Mouse (Mus musculus): Measurements from ENCODE around the gene Vangl2.

Vangl2 gene

DNA sequence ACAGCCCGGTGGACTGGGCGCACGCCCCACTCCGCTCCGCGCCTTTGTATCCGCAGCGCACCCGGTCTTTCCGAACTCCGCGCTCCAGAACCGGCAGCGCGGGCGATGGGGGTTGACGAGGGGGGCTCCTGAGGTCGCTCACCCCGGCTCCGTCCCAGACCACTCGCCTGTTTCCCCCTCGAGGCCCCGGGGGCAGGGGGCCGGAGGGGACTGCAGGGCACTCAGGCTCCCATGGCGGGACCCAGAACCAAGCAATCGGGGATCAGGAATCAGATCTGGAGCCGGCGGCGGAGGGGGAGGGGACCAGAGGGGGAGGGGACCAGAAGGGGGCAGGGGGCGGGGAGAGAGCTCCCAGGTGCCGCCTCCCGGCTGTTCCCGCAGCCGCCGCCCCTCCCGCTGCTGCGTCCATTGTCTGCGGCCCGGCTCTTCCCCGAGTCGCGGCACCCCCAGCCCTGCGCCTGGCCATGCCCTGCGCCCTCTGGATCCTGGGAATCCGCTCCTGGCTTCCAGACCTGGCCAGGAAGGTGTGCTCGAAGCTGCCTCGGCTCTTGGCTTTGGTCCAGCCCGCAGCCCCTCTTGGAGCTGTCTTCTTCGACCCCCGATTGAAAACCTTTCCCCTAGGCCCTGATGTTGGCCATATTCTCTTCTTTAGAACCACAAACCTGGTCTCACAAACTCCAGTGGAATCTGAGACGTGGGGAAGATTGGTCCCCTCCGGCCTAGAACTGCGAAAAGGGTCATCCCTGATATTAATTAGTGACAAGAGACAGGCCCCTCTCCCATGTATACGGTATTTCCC lies 1.0 kb downstream of the Vangl2 start:
- DNase-seq, result peak; percentile 88

DNA sequence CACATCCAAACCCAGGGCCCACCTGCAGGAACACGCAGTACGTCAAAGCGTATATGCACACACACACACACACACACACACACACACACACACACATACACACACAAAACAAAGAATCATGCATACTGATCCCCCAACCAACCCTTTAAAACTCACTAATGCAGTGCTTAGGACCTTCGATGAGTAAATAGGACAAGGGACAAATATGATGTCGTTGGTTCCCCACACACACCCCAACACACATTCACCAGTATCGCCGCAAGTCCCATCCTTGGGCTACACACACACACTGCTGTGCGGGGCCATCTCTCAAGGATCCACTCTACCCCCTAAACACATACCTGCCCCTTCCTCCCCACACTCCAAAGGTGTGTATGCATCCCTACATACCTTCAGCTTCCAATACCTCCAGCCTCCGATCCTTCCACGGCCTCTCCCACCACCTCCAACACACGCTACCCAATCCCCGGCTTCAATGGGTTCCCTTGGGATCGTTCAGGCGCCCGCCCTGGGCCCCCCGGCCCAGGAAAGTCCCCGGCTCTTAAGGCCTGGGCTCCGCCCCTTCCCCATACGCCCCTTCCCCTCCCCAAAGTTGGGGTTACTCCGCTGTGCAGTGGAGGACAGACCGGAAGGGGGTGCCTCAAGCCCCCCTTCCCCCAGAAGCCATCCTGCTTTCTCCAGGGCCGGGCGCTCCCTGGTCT lies 1.9 kb downstream of the Vangl2 start:
- DNase-seq, result peak; percentile 40

GRCm38 (mm10) chr1:172025201-172025904 lies 2.9 kb downstream of the Vangl2 start:
- DNase-seq, result peak; percentile 45

DNA sequence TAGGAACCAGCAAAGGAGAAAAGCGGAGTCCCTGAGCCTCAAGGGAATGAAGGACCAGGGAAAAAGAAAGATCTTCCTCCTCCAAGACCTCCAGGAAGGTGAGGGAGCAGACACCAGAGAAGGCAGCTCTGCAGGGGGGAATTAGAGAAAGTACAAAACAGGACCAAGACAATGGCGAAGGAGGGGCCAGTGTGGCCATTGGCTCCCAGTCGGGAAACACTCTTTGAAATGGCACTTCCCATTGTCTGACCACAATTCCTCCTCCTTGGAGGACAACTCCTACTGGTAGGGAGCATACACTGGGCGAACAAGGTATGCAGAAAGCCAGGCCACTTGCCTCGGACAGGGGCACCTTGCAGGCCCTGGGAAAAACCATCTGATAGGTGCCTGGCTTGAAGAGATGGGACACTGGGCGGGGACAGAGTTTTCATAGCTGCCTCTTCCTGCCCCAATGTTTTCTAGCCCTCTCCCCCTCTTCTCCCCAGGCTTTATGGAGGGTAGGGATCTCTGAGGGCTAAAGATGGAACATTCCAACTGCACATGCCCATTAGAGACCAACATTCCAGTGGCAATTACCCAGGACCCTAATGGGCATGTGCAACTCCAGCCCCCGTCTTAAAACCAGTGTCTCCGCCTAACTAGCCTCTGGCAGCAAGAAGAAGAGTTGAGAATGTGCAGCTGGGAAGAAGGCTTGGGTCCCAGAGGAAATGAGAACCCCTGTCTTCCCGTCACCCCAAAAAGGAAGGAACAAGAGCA lies 3.9 kb downstream of the Vangl2 start:
- no peak for DNase-seq

GRCm38 (mm10) chr1:172019863-172020521 lies 8.3 kb downstream of the Vangl2 start:
- no peak for DNase-seq

GRCm38 (mm10) chr1:172019339-172019738 lies 8.9 kb downstream of the Vangl2 start:
- DNase-seq, result no peak

DNA sequence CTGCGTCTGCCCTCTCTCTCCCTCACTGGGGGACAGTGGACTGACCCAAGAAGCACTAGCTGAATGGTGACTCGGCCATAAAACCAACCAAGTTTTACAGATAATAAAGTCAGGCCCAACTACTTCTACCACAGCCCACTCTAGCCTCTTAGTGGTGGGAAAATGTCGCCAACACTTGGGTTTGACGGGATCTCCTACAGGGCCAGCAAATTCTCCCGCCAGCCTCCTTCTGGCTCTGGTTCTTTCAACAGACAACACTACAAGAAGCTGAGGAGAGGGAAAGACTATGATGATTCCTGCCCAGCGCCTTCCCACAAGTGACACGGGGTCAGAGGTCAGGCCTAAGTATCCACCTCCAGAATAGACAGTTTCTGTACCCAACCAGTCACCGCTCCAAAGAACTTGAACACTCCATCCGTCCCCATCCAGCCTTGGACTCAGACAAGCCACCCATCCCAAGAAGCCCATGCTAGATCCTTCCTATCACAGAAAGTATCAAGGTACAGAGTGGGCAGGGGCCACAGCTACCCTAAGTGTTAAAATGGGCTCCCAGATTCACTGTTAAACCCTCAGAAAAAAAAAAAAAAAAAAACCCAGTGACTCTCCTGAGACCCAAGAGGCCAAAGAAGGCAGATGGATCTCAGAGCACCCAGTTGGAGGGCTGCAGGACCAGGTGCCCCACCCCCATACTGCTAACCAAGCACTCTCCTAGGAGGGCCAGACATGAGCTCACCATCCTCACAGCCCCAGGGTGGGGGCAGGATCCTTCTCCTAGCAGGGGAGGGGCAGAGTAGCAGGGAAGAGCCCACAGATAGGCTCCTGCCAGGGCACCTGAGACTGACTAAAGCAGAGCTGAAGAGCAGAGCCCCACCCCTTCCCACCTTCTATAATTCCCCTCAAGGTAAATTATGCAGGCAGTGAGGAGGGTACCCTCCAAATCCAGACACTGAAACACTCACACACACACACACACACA lies 9.6 kb downstream of the Vangl2 start:
- no peak for DNase-seq

DNA sequence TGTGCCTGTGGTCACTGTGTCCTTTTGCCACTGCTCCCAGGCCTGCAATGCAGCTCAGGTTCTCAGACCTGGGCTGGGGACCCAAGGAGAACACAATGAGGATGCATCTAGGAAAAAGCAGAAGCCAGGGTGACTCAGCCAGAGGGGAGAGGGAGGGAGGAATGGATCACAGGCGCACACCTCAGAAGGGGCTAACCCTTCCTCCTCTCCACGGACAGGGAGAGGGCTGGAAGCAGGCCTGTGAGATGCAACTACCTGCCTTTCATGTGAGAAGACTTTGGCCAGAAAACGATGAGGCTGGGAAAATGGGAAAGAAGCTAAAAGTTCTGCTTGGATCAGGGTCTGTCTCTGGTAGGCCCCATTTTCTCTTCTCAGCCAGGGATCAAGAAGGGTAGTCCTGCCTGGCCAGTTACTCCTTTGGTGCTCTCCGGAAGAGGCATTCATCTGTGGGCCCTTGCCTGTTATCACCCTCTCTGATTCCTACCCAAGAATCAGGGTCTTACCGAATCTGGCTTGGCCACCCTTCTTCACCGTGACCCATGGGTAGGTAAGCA lies 10.7 kb downstream of the Vangl2 start:
- no peak for DNase-seq

DNA sequence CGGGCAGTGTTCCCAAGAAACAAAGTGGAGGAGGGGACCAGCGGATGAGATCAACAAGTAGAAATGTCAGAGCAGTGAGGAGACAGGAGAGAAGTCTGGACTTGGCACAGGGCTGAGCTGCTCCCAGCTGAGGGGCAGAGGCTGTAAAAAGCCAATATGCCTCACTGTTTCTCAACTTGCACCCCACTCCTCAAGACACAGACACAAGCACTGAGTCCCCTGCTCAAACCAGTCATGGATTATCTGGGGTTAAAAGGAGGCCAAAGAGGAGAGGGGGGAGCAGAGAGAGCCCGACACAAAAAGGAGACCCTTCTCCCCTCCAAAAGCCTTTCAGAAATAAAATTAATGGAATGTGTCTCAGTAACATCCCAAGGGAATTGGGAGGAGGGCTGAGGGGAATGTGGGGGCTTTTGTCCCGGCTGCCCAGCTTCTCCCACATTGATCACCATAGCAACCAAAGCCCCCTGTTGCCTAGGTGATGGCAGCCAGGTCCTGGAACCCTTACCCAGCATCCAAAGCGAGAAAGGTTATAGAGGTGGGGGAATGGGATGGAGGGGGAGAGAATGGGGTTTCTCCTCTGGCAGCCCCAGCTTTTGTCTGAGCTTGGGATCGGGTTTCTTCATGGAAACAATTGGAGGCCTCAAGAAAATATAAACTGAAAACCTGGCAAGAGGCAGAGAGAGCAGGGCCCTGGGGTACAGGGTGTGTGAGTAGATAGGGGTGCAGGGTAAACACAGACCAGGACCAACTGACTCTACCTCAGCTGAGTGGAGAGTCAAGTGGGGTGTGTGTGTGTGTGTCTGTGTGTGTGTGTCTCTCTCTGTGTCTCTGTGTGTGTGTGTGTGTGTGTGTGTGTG lies 11.4 kb downstream of the Vangl2 start:
- no peak for DNase-seq

DNA sequence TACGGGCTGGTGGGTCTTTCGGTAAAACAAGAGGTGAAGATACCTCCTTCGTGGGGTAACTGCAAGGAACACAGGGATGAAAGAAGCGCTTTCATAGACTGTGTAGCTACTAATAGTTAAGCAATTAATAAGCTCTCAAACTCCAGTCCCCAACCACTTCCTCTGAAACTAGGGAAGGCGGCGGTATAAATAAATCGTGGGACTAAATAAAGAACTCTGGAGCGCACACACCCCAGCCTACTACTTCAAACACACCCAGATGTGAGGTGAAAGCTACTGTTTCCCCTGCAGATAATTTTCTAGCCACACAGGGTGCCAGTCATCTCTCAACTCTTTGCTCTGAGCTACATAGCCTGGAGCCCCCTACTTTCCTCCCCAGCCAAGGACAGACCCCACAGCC lies 12.2 kb downstream of the Vangl2 start:
- DNase-seq, result no peak

- DNase-seq, result no peak
Measured at GRCm38 (mm10) chr1:172015312-172015939, 12.8 kb downstream of the Vangl2 start.

- no peak for DNase-seq
Measured at GRCm38 (mm10) chr1:172014771-172015170, 13.5 kb downstream of the Vangl2 start.

- DNase-seq, result peak; percentile 72
Measured at GRCm38 (mm10) chr1:172012030-172012429, 16.2 kb downstream of the Vangl2 start.

DNA sequence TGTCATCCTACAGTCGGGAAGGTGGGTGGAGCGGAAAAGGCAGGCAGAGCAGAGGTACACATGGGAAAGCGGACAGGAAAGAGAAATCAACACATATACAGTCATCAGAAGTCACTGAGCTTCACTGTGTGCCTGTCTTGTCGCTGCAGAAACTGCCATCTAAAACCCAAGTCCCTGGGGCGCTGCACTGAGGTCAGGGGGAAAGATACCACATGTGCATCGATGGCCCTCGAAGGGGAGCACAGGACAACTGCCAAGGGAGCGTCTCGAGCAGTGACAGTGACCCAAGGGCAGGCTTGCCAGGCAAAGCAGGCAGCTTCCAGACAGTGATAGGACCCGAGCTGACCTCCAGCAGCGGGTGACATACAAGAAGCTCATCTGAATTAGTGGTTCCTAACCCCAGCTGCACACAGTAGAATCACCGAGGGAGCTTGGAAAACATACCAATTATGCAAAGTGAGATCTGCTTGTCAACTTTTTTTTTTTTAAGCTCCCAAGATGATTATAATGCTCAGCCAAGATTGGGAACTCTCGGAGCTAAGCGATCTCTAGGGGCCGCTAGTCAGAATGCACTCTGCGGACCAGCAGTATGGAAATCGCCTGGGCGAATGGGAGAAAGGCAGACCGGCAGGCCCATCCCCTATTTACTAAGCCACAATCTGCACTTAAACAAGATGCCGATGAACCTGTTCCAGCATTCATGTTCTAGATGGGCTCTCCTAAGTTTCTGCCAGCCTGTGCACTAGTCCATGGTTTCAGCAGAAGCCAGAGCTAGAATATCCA lies 18.0 kb downstream of the Vangl2 start:
- DNase-seq, result no peak

DNA sequence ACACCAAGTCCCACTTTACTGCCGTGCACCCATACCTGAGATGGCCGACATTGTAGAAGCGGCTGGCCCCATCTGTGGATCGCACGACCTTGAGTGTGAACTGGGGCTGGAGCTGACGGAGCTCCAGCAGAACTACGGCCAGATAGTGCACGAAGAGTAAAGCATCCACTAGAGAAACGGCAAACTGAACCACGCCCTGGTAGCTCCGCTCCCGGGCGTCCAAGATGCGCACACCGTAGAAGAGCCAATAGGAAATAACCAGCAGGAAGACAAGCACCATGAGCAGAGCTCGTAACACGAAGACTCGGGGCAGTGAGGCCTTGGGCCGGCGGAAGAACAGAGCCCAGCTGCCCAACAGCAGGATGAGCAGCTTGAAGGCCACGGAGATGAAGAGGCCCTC lies 18.8 kb downstream of the Vangl2 start:
- DNase-seq, result no peak

DNA sequence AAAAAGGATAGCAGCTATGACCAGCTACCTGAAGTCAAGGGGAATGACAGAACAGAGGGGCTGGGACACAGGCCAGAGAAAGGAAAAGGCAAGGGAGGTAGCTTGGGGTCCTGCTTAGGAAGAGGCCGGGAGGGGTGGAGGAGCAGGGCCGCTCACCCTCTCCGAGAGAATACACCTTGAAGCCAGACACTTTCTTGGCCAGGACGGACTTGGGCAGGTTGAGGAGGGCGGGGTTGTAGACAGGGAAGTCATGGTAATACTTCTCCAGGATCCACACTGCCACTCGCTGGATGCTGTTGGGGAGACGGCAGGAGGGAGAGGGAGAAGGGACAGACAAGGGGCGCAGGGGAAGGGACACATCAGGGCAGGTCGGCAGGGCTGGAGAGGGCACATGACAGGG lies 19.9 kb downstream of the Vangl2 start:
- DNase-seq, result no peak

GRCm38 (mm10) chr1:172007761-172008160 lies 20.5 kb downstream of the Vangl2 start:
- no peak for DNase-seq

- DNase-seq, result no peak
Measured at GRCm38 (mm10) chr1:172001665-172002064, 26.6 kb downstream of the Vangl2 start.

DNA sequence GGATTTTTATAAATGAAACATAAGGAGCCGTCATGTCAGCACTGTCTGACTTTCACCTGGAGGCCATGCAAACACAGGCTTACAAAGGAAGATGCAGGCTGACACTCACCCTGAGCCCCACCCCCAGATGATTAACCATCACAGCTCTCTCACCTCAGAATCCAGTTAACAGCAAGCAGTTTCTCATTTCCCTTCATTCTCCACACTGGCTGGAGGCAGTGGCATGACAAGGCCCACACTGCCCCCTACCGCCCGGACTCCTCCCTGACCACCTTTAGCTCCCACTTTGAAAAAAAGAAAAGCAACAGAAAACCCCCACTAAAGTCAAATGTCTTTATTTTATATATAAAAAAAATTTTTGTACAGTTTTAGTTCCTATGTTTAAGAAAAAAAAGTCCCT lies 27.6 kb downstream of the Vangl2 start:
- DNase-seq, result no peak
